Mouse (Mus musculus): ENCODE results near the gene Tmem140. TPM values are rescaled to one million over a fixed set of nuclear protein-coding genes. Genes with fewer than 3 reads are reported as not detected.
A peak's percentile ranks its signal among the peaks of the same experiment; 100 is the strongest.

Gene Tmem140
- polyA plus RNA-seq, 1 experiment from 2014 or later = 4.7 TPM

GRCm38 (mm10) chr6:34866786-34867185, 3.8 kb downstream of the Tmem140 start:
- no peaks in the 10 kb centered on the region for H3K36me3 ChIP-seq (ENCODE audit: control insufficient read depth, insufficient read depth, low read length)
- ATAC-seq (ENCODE audit: low read depth) = no peak
- WGBS = 66% methylated on average over 8 of the region's 8 CpGs
- H3K27me3 ChIP-seq (ENCODE audit: control insufficient read depth, insufficient read depth, low read depth, low read length) = no peaks in the 10 kb centered on the region
- no peaks in the 10 kb centered on the region for H3K9me3 ChIP-seq (ENCODE audit: control insufficient read depth, low read length)
- no peak overlapping the region for H3K4me3 ChIP-seq (ENCODE audit: low read length)
- peaks cover 76% of the 10 kb centered on the region for H3K4me1 ChIP-seq (replicated peaks; ENCODE audit: control insufficient read depth, insufficient read depth, low read length)
- peak overlapping the region; percentile 92 for H3K27ac ChIP-seq (ENCODE audit: low read length)
- H3K4me2 ChIP-seq (ENCODE audit: low read depth, low read length) = no peak overlapping the region
- H3K9ac ChIP-seq (ENCODE audit: low read length) = peak overlapping the region; percentile 20; the same call in 1 of the 2 replicates

GRCm38 (mm10) chr6:34867301-34867994, 4.5 kb downstream of the Tmem140 start:
- ATAC-seq (ENCODE audit: low read depth) = no peak
- Histone ChIP-seq H3K4me1 (replicated peaks; ENCODE audit: control insufficient read depth, insufficient read depth, low read length) (peaks cover 75% of the 10 kb centered on the region), H3K27me3 (ENCODE audit: control insufficient read depth, insufficient read depth, low read depth, low read length) (no peaks in the 10 kb centered on the region), H3K9me3 (ENCODE audit: control insufficient read depth, low read length) (no peaks in the 10 kb centered on the region), H3K9ac (ENCODE audit: low read length) (peak overlapping the region; percentile 20; the same call in 1 of the 2 replicates), H3K36me3 (ENCODE audit: control insufficient read depth, insufficient read depth, low read length) (no peaks in the 10 kb centered on the region), H3K4me2 (ENCODE audit: low read depth, low read length) (no peak overlapping the region), H3K4me3 (ENCODE audit: low read length) (no peak overlapping the region), H3K27ac (ENCODE audit: low read length) (no peak overlapping the region)
- WGBS = 76% methylated on average over 16 of the region's 16 CpGs

- Histone ChIP-seq H3K4me3 (ENCODE audit: low read length) (no peak overlapping the region), H3K27ac (ENCODE audit: low read length) (no peak overlapping the region), H3K9ac (ENCODE audit: low read length) (no peak overlapping the region), H3K9me3 (ENCODE audit: control insufficient read depth, low read length) (no peaks in the 10 kb centered on the region), H3K27me3 (ENCODE audit: control insufficient read depth, insufficient read depth, low read depth, low read length) (no peaks in the 10 kb centered on the region), H3K4me1 (replicated peaks; ENCODE audit: control insufficient read depth, insufficient read depth, low read length) (peaks cover 75% of the 10 kb centered on the region), H3K36me3 (ENCODE audit: control insufficient read depth, insufficient read depth, low read length) (no peaks in the 10 kb centered on the region), H3K4me2 (ENCODE audit: low read depth, low read length) (no peak overlapping the region)
- no peak for ATAC-seq (ENCODE audit: low read depth)
- WGBS = 69% methylated on average over 10 of the region's 10 CpGs
Observed at GRCm38 (mm10) chr6:34867995-34868350, 5.0 kb downstream of the Tmem140 start.

GRCm38 (mm10) chr6:34868507-34869217, 5.7 kb downstream of the Tmem140 start:
- 65% methylated on average over 20 of the region's 20 CpGs for WGBS
- H3K9ac ChIP-seq (ENCODE audit: low read length) = 0 out of 2 replicates have a peak overlapping the region, but pooled peaks have one; percentile 42
- no peak overlapping the region for H3K4me2 ChIP-seq (ENCODE audit: low read depth, low read length)
- ATAC-seq (ENCODE audit: low read depth) = no peak
- no peaks in the 10 kb centered on the region for H3K9me3 ChIP-seq (ENCODE audit: control insufficient read depth, low read length)
- H3K27ac ChIP-seq (ENCODE audit: low read length) = peak overlapping the region; percentile 50
- peaks cover 70% of the 10 kb centered on the region for H3K4me1 ChIP-seq (replicated peaks; ENCODE audit: control insufficient read depth, insufficient read depth, low read length)
- H3K36me3 ChIP-seq (ENCODE audit: control insufficient read depth, insufficient read depth, low read length) = no peaks in the 10 kb centered on the region
- H3K4me3 ChIP-seq (ENCODE audit: low read length) = no peak overlapping the region
- H3K27me3 ChIP-seq (ENCODE audit: control insufficient read depth, insufficient read depth, low read depth, low read length) = no peaks in the 10 kb centered on the region

GRCm38 (mm10) chr6:34869225-34869915, 6.4 kb downstream of the Tmem140 start:
- 0 out of 2 replicates have a peak overlapping the region, but pooled peaks have one; percentile 33 for H3K9ac ChIP-seq (ENCODE audit: low read length)
- no peak overlapping the region for H3K4me3 ChIP-seq (ENCODE audit: low read length)
- H3K4me1 ChIP-seq (replicated peaks; ENCODE audit: control insufficient read depth, insufficient read depth, low read length) = peaks cover 65% of the 10 kb centered on the region
- 34% methylated on average over 13 of the region's 13 CpGs for WGBS
- no peak for ATAC-seq (ENCODE audit: low read depth)
- H3K27ac ChIP-seq (ENCODE audit: low read length) = peak overlapping the region; percentile 45
- no peaks in the 10 kb centered on the region for H3K27me3 ChIP-seq (ENCODE audit: control insufficient read depth, insufficient read depth, low read depth, low read length)
- no peak overlapping the region for H3K4me2 ChIP-seq (ENCODE audit: low read depth, low read length)
- no peaks in the 10 kb centered on the region for H3K36me3 ChIP-seq (ENCODE audit: control insufficient read depth, insufficient read depth, low read length)
- no peaks in the 10 kb centered on the region for H3K9me3 ChIP-seq (ENCODE audit: control insufficient read depth, low read length)

- H3K4me1 ChIP-seq (replicated peaks; ENCODE audit: control insufficient read depth, insufficient read depth, low read length) = peaks cover 67% of the 10 kb centered on the region
- WGBS = 78% methylated on average over 5 of the region's 5 CpGs
- H3K4me3 ChIP-seq (ENCODE audit: low read length) = no peak overlapping the region
- H3K9me3 ChIP-seq (ENCODE audit: control insufficient read depth, low read length) = no peaks in the 10 kb centered on the region
- H3K4me2 ChIP-seq (ENCODE audit: low read depth, low read length) = no peak overlapping the region
- H3K27ac ChIP-seq (ENCODE audit: low read length) = peak overlapping the region; percentile 54; the same call in 1 of the 2 replicates
- no peaks in the 10 kb centered on the region for H3K36me3 ChIP-seq (ENCODE audit: control insufficient read depth, insufficient read depth, low read length)
- no peaks in the 10 kb centered on the region for H3K27me3 ChIP-seq (ENCODE audit: control insufficient read depth, insufficient read depth, low read depth, low read length)
- ATAC-seq (ENCODE audit: low read depth) = no peak
- H3K9ac ChIP-seq (ENCODE audit: low read length) = 0 out of 2 replicates have a peak overlapping the region, but pooled peaks have one; percentile 33
Observed at GRCm38 (mm10) chr6:34870136-34870535, 7.2 kb downstream of the Tmem140 start.

GRCm38 (mm10) chr6:34870724-34871123, 7.8 kb downstream of the Tmem140 start:
- peak overlapping the region; percentile 17; the same call in 1 of the 2 replicates for H3K9ac ChIP-seq (ENCODE audit: low read length)
- no peaks in the 10 kb centered on the region for H3K27me3 ChIP-seq (ENCODE audit: control insufficient read depth, insufficient read depth, low read depth, low read length)
- peaks cover 63% of the 10 kb centered on the region for H3K4me1 ChIP-seq (replicated peaks; ENCODE audit: control insufficient read depth, insufficient read depth, low read length)
- no peak overlapping the region for H3K4me2 ChIP-seq (ENCODE audit: low read depth, low read length)
- H3K9me3 ChIP-seq (ENCODE audit: control insufficient read depth, low read length) = no peaks in the 10 kb centered on the region
- WGBS = 45% methylated on average over 5 of the region's 5 CpGs
- no peak overlapping the region for H3K4me3 ChIP-seq (ENCODE audit: low read length)
- ATAC-seq (ENCODE audit: low read depth) = peak; percentile 6; the same call in 1 of the 2 replicates
- no peaks in the 10 kb centered on the region for H3K36me3 ChIP-seq (ENCODE audit: control insufficient read depth, insufficient read depth, low read length)
- H3K27ac ChIP-seq (ENCODE audit: low read length) = peak overlapping the region; percentile 54

GRCm38 (mm10) chr6:34871929-34872328, 9.0 kb downstream of the Tmem140 start:
- Histone ChIP-seq H3K9ac (ENCODE audit: low read length) (no peak overlapping the region), H3K36me3 (ENCODE audit: control insufficient read depth, insufficient read depth, low read length) (0 out of 2 replicates have a peak, but pooled peaks cover 2% of the 10 kb centered on the region), H3K9me3 (ENCODE audit: control insufficient read depth, low read length) (no peaks in the 10 kb centered on the region), H3K4me1 (replicated peaks; ENCODE audit: control insufficient read depth, insufficient read depth, low read length) (peaks cover 62% of the 10 kb centered on the region), H3K27me3 (ENCODE audit: control insufficient read depth, insufficient read depth, low read depth, low read length) (no peaks in the 10 kb centered on the region), H3K27ac (ENCODE audit: low read length) (no peak overlapping the region), H3K4me3 (ENCODE audit: low read length) (no peak overlapping the region), H3K4me2 (ENCODE audit: low read depth, low read length) (no peak overlapping the region)
- no peak for ATAC-seq (ENCODE audit: low read depth)
- 83% methylated on average over 7 of the region's 7 CpGs for WGBS

- Histone ChIP-seq H3K4me2 (ENCODE audit: low read depth, low read length) (no peak overlapping the region), H3K27me3 (ENCODE audit: control insufficient read depth, insufficient read depth, low read depth, low read length) (no peaks in the 10 kb centered on the region), H3K27ac (ENCODE audit: low read length) (no peak overlapping the region), H3K9ac (ENCODE audit: low read length) (no peak overlapping the region), H3K9me3 (ENCODE audit: control insufficient read depth, low read length) (no peaks in the 10 kb centered on the region), H3K4me1 (replicated peaks; ENCODE audit: control insufficient read depth, insufficient read depth, low read length) (peaks cover 55% of the 10 kb centered on the region), H3K36me3 (ENCODE audit: control insufficient read depth, insufficient read depth, low read length) (0 out of 2 replicates have a peak, but pooled peaks cover 2% of the 10 kb centered on the region), H3K4me3 (ENCODE audit: low read length) (no peak overlapping the region)
- no peak for ATAC-seq (ENCODE audit: low read depth)
- WGBS = 81% methylated on average over 10 of the region's 10 CpGs
Observed at GRCm38 (mm10) chr6:34872871-34873270, 9.9 kb downstream of the Tmem140 start.
